Mouse (Mus musculus): ENCODE measurements around the gene Camsap2.

GRCm38 (mm10) chr1:136333071-136333470 lies 12.8 kb downstream of the Camsap2 start:
- TF ChIP-seq CTCF (IDR thresholded peaks at IDR 0.05; ENCODE audit: borderline replicate concordance, control insufficient read depth, extremely low read depth, insufficient read depth, low read length, poor library complexity) (no peak), POLR2A (IDR thresholded peaks at IDR 0.05; ENCODE audit: control insufficient read depth, extremely low read depth, insufficient read depth, low read length, poor library complexity) (no peak)
